Mouse (Mus musculus) yolk sac, embryonic 10.5 days (tissue): ENCODE results near the gene G430095P16Rik.

Experiments
- DNase-seq: peaks from one replicate; pipeline ENCODE4 v3.0.0-alpha.2; 2017; ENCODE audit warnings: low spot score

G430095P16Rik gene

GRCm38 (mm10) chr8:84722850-84723570 lies at the start of gene G430095P16Rik:
Gene G430095P16Rik (plus strand): TSS chr8:84723007.
- peak; percentile 44 for DNase-seq

- DNase-seq: no peak
These were observed 45.5 kb upstream of the G430095P16Rik start for GRCm38 (mm10) chr8:84677305-84677704.

DNA sequence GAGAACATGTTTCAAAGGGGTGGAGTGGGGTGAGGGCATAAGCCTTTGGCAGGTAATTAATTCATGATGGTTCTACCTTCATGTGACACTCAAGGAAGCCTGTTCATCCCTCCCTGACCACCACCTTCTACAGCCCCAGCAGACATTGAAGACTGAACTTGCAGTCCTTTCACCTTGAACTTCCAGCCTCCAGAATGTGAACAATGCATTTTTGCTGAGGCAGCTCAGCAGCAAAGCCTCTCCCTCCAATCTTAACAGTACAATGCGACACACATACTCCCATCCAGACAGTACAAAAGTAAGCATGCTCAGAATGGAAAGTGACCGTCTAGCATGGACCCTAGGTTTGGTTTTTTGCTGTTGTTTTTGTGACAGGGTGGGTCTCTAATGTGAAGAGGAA lies 41.3 kb upstream of the G430095P16Rik start:
- DNase-seq: no peak

DNA sequence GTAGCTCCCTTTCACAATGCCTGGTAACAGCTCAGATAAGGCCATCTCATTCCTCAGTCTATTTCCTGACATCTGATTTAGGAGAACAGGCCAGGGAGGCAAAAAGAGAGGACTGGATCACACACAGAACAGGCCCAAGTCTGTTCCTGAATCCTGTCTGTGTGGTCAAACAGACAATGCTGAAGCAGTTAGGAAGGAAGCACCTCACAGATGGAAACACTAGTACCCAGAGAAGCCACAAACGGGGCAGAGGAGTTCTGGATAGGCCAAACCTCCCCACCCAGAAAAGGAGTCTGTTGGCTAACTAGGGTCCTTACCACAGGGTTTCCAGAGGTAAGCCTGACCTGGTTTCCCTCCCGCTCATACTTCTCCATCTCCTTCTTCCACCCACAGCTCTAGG lies 40.5 kb upstream of the G430095P16Rik start:
- no peak for DNase-seq

GRCm38 (mm10) chr8:84684537-84684936 lies 38.3 kb upstream of the G430095P16Rik start:
- DNase-seq: no peak

DNA sequence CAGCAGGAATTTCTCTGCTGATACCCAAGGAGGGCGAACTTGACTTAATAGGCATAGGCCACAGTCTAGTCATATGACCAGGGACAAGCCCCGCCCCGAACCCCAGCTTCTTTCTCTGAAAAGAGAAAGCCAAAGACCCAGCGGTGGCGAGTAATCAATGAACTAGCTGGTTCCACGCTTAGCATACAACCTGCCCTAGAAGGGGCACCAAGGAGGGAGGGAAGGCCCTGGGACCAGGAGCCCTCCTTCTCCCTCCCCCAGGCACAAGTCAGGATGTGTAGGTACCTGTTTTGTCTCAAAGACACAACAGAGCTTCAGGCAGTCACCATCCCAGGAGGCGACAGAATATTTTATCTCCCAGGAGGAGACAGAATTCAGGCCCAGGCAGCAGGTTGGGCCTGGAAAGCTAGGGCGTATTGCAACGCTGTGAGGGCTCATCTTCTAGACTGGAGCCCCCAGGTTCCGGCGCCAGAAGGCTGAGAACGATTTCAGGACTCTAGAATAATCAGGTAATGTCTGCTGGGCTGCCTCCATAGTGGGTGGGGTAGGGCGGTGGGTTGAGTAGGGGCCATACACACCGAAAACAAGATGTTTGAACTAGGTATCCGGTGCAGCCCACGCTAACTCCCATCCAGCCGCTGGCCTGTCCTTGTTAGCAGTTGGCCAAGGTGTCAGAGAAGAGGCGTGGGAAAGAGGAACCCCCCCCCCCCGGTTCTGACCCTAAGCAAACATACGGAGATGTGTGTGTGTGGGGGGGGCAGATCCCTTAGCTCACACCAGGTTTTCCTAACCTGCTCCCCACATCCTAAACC lies 36.4 kb upstream of the G430095P16Rik start, which contains the start of gene Trmt1:
Gene Trmt1 (plus strand): TSS at position 117 of the 812 bp plus-strand sequence.
- DNase-seq: no peak

DNA sequence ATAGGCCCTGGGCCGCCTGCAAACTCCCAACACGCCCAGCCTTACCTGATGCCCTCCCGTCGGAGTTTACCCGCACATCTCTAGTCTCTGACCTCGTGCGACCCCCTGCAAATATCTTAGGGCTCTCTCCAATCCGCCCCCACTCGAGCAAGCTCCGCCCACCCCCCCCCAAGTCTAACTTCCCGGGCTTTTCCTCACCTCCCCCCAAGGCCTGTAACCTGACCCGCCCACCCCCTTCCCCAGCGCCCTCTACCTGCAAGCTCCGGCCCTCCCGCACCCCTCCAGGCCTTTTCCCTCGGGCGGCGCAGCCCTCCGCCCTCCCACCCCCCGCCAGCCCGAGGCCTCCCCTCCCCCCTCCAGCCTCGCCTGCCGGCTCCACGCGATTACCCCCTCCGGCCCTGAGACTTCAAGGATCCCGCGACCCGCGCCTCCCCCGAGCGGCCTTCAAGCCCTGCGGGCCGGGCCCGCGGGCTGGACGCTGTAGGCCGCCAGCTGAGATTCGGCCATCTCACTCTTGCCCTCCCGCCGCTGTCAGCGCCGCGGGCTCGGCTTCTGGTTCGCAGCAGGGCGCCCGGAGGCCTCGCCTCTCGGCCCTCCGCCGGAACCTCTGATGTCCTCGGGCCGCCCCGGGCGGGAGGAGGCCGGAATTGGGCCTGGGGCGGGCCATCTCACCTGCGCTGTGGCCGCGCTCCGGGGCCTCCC lies 35.7 kb upstream of the G430095P16Rik start:
- DNase-seq: peak; percentile 89

- DNase-seq: peak; percentile 83
These were observed 35.1 kb upstream of the G430095P16Rik start, which contains the start of gene Nacc1 for GRCm38 (mm10) chr8:84687705-84688100. Gene Nacc1 (minus strand): TSS chr8:84687862.

GRCm38 (mm10) chr8:84689091-84689915 lies 33.5 kb upstream of the G430095P16Rik start:
- DNase-seq: peak; percentile 89

DNA sequence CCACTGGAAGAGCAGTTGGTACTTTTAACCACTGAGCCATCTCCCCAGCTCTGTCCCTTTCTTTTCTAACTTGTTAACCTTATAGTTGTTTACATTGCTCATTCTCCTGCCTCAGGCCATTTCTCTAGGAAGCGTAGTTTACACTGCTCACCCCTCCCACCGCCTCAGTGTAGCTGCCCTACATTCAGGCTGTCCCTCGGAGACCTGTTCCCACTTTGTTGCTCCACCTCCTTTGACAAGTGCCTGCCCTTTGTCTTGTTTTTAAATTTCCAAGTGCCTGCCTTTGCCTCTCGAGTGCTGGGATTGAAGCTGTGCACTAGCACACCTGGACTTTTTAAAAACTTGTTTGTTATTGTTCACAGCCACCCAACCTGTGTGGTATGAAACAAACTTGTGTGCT lies 29.5 kb upstream of the G430095P16Rik start:
- DNase-seq: no peak

- DNase-seq: no peak
These were observed 27.7 kb upstream of the G430095P16Rik start for GRCm38 (mm10) chr8:84695140-84695539.

- DNase-seq: no peak
These were observed 25.4 kb upstream of the G430095P16Rik start for GRCm38 (mm10) chr8:84697166-84698130.

- no peak for DNase-seq
These were observed 24.5 kb upstream of the G430095P16Rik start for GRCm38 (mm10) chr8:84698288-84698687.

- no peak for DNase-seq
These were observed 23.8 kb upstream of the G430095P16Rik start for GRCm38 (mm10) chr8:84698929-84699401.

- peak; percentile 60 for DNase-seq
These were observed 22.9 kb upstream of the G430095P16Rik start for GRCm38 (mm10) chr8:84699861-84700322.

DNA sequence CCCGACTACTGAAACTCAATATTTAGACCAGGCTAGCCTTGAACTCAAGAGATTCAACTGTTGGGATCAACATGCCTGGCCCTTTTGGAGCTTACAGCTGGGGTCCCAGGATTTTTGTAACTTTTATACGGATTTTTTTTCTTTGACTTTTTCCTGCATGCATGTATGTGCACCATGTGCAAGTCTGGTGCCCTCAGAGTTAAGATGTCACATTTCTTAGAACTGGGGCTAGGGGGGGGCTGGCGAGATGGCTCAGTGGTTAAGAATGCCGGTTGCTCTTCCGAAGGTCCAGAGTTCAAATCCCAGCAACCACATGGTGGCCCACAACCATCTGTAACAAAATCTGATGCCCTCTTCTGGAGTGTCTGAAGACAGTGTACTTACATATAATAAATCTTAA lies 22.3 kb upstream of the G430095P16Rik start:
- DNase-seq: no peak

GRCm38 (mm10) chr8:84700941-84701911 lies 21.6 kb upstream of the G430095P16Rik start, which contains the start of gene Lyl1:
Gene Lyl1 (plus strand): TSS chr8:84701457.
- peak; percentile 88 for DNase-seq

DNA sequence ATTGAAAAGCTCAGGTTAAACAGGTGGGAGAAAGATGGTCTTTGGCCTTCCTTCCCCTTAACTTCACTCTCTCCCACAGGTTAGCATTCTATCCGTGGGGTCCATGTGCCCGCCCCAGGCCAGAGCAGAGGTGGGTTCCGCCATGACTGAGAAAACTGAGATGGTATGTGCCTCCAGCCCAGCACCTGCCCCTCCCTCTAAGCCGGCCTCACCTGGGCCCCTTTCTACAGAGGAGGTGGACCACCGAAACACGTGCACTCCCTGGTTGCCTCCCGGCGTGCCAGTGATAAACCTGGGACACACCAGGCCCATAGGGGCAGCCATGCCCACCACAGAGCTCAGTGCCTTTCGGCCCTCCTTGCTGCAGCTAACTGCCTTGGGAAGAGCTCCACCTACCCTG lies 20.2 kb upstream of the G430095P16Rik start:
- no peak for DNase-seq

- no peak for DNase-seq
These were observed 19.8 kb upstream of the G430095P16Rik start for GRCm38 (mm10) chr8:84702963-84703465.
